Mouse (Mus musculus) liver, embryonic 11.5 days (tissue): ENCODE results near the gene Pln. TPM values are rescaled to one million over a fixed set of nuclear protein-coding genes. Genes with fewer than 3 reads are reported as not detected.

Experiments used
- ATAC-seq: fragments of 200-750 bp; cut with Nextera tagmentation; replicated peaks from 2 replicates; pipeline ENCODE4 v1.8.0; 2017; ENCODE audit warnings: moderate number of reproducible peaks, mild to moderate bottlenecking, moderate TSS enrichment, moderate library complexity; ENCODE audit not compliant: low FRiP score
- DNase-seq: peaks from one replicate; pipeline ENCODE4 v3.0.0-alpha.2; 2017; ENCODE audit warnings: low spot score
- H3K27ac ChIP-seq: fragments of 300-500 bp; sonication (generic); 2 replicates; pipeline ENCODE4 v1.5.1; 2014; ENCODE audit warnings: mild to moderate bottlenecking, low read depth, low read length, control low read depth
- H3K27me3 ChIP-seq: fragments of 300-500 bp; sonication (generic); replicated peaks from 2 replicates; pipeline ENCODE4 v1.6.1; 2014; ENCODE audit warnings: low read length, mixed read lengths; ENCODE audit not compliant: control insufficient read depth, insufficient read depth
- H3K36me3 ChIP-seq: fragments of 300-500 bp; sonication (generic); 2 replicates; pipeline ENCODE4 v1.6.1; 2014; ENCODE audit warnings: mild to moderate bottlenecking, low read length, moderate library complexity, mixed read lengths; ENCODE audit not compliant: control insufficient read depth, insufficient read depth
- H3K4me1 ChIP-seq: fragments of 300-500 bp; sonication (generic); replicated peaks from 2 replicates; pipeline ENCODE4 v1.6.1; 2014; ENCODE audit warnings: low read length, mixed read lengths; ENCODE audit not compliant: control insufficient read depth, insufficient read depth
- H3K4me2 ChIP-seq: fragments of 300-500 bp; sonication (generic); 2 replicates; pipeline ENCODE4 v1.6.1; 2014; ENCODE audit warnings: mild to moderate bottlenecking, control low read depth, moderate library complexity
- H3K4me3 ChIP-seq: fragments of 300-500 bp; sonication (generic); 2 replicates; pipeline ENCODE4 v1.5.1; 2014; ENCODE audit warnings: low read depth, low read length, control low read depth
- H3K9ac ChIP-seq: fragments of 300-500 bp; sonication (generic); 2 replicates; pipeline ENCODE4 v1.6.1; 2014; ENCODE audit warnings: low read depth, low read length, control low read depth
- H3K9me3 ChIP-seq: fragments of 300-500 bp; sonication (generic); 2 replicates; pipeline ENCODE4 v1.6.1; 2016; ENCODE audit warnings: low read length, inconsistent platforms, mixed read lengths; ENCODE audit not compliant: control insufficient read depth
- WGBS: fragments of 180-500 bp; shearing (Covaris S2); extraction: QIAGEN DNeasy Blood & Tissue Kit; methylation state at CpG from one replicate; pipeline ENCODE4 v1.1.7; 2014; 5-methylcytosine and 5-hydroxymethylcytosine counted together
- polyA plus RNA-seq: library from polyadenylated mRNA; unstranded; fragments of >200 nt; fragmentation: Nextera tagmentation; extraction: Ambion mirVana; gene quantifications from 2 replicates; pipeline ENCODE4 v1.2.1, GENCODE M21; 2014

The Pln gene
- polyA plus RNA-seq, 1 experiment from 2014 or later = 2.5 TPM

DNA sequence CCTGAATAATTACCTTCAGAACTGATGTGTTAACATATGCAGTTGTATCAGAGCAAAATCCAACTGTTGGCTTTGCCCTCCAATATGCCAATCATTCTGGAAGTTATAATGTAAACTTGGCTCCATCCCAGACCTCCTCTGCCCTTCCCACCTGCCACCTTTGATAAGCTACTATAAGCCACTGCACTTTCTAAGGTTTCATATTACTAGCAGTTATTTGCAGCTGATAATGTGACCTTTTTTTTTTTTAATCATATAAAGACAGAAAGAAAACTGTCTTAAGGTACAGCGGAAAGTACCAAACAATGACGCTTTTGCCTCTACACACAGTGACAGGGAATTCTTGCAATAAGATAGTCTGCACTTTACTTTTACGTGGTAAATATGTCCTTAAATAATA is 1.5 kb upstream of the Pln start:
- Histone ChIP-seq H3K9me3 (no peaks in the 10 kb centered on the region), H3K36me3 (no peaks in the 10 kb centered on the region), H3K27ac (no peak overlapping the region), H3K9ac (no peak overlapping the region), H3K4me3 (no peak overlapping the region), H3K27me3 (no peaks in the 10 kb centered on the region), H3K4me2 (no peak overlapping the region), H3K4me1 (peaks cover 12% of the 10 kb centered on the region)
- 71% methylated on average over 3 of the region's 3 CpGs for WGBS
- ATAC-seq (peak; percentile 64; the same call in 1 of the 2 replicates), DNase-seq (no peak)

DNA sequence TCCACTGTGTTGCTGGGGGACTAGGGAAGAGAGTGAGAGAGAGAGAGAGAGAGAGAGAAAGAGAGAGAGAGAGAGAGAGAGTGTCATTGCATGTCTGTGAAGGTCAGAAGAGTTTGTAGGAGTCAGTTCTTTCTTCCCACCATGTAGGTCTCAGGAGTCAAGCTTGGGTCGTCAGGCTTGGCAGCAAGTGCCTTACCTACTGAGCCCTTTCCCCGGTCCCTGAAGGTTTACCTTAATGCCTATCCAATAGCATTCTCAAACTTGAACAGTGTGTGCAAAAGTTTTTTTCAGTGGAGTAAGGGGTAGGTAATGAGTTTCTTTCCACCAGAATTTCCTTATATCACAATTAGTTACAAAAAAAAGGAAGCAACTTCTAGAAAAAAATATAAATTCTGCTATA is 1.6 kb downstream of the Pln start:
- Histone ChIP-seq H3K27me3 (no peaks in the 10 kb centered on the region), H3K4me2 (no peak overlapping the region), H3K4me1 (peaks cover 5% of the 10 kb centered on the region), H3K9me3 (no peaks in the 10 kb centered on the region), H3K36me3 (no peaks in the 10 kb centered on the region), H3K27ac (no peak overlapping the region), H3K9ac (no peak overlapping the region), H3K4me3 (no peak overlapping the region)
- ATAC-seq (no peak), DNase-seq (no peak)
- 69% methylated on average over 2 of the region's 2 CpGs for whole genome bisulfite sequencing

- Histone ChIP-seq H3K4me1 (no peaks in the 10 kb centered on the region), H3K27me3 (no peaks in the 10 kb centered on the region), H3K9ac (no peak overlapping the region), H3K27ac (no peak overlapping the region), H3K4me3 (no peak overlapping the region), H3K4me2 (no peak overlapping the region), H3K36me3 (no peaks in the 10 kb centered on the region), H3K9me3 (no peaks in the 10 kb centered on the region)
- ATAC-seq (peak; percentile 68; the same call in 1 of the 2 replicates), DNase-seq (no peak)
- WGBS = 73% methylated on average over 7 of the region's 7 CpGs
Observed at GRCm38 (mm10) chr10:53341288-53341965, 4.0 kb downstream of the Pln start.

- H3K9ac ChIP-seq = no peak overlapping the region
- H3K4me1 ChIP-seq = no peaks in the 10 kb centered on the region
- H3K4me3 ChIP-seq = no peak overlapping the region
- WGBS = 76% methylated on average over 9 of the region's 9 CpGs
- no peaks in the 10 kb centered on the region for H3K9me3 ChIP-seq
- no peaks in the 10 kb centered on the region for H3K36me3 ChIP-seq
- H3K27me3 ChIP-seq = no peaks in the 10 kb centered on the region
- H3K27ac ChIP-seq = no peak overlapping the region
- no peak overlapping the region for H3K4me2 ChIP-seq
- DNase-seq = no peak
- ATAC-seq = peak; percentile 60; the same call in 1 of the 2 replicates
Observed at GRCm38 (mm10) chr10:53342166-53342728, 4.8 kb downstream of the Pln start.

DNA sequence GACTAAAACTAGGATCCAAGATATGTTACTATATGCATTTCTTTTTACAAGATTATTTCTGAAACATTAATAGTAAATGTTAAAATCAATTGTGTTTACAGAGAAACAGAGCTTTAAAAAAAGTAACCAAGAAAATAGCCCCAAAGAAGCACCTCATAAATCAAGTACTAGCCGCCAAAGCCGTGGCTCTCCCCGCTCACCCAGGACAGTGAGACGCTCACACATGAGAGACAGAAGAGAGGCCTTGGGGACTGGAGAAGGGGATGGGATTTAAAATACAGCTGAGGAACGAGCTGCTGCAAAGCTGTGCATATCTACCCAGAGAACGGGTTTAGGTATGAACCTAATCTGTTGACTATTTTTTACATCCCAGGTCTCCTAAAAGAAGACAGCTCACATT is 5.9 kb downstream of the Pln start:
- ATAC-seq = no peak
- Histone ChIP-seq H3K9me3 (no peaks in the 10 kb centered on the region), H3K4me3 (no peak overlapping the region), H3K27ac (no peak overlapping the region), H3K4me1 (no peaks in the 10 kb centered on the region), H3K36me3 (no peaks in the 10 kb centered on the region), H3K4me2 (no peak overlapping the region), H3K9ac (no peak overlapping the region), H3K27me3 (no peaks in the 10 kb centered on the region)
- 64% methylated on average over 6 of the region's 6 CpGs for WGBS
- no peak for DNase-seq

DNA sequence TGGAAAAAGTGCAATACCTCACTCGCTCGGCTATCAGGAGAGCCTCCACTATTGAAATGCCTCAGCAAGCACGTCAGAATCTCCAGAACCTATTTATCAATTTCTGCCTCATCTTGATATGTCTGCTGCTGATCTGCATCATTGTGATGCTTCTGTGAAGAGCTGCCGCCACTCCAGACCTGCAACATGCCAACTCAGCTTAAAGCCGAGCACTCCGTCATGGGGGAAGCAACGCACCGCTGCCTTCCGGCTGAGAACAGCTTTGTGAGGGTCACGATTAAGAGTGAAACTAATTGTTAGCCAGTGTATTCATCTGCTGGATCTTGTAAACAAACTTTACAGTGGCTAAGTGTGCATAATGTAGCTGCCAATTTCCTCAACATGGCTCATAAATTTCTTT is 6.4 kb downstream of the Pln start:
- no peak overlapping the region for H3K4me3 ChIP-seq
- H3K27me3 ChIP-seq = no peaks in the 10 kb centered on the region
- WGBS = 81% methylated on average over 10 of the region's 10 CpGs
- DNase-seq (no peak), ATAC-seq (no peak)
- H3K9ac ChIP-seq = no peak overlapping the region
- no peaks in the 10 kb centered on the region for H3K9me3 ChIP-seq
- H3K4me1 ChIP-seq = no peaks in the 10 kb centered on the region
- H3K27ac ChIP-seq = no peak overlapping the region
- H3K4me2 ChIP-seq = no peak overlapping the region
- no peaks in the 10 kb centered on the region for H3K36me3 ChIP-seq

DNA sequence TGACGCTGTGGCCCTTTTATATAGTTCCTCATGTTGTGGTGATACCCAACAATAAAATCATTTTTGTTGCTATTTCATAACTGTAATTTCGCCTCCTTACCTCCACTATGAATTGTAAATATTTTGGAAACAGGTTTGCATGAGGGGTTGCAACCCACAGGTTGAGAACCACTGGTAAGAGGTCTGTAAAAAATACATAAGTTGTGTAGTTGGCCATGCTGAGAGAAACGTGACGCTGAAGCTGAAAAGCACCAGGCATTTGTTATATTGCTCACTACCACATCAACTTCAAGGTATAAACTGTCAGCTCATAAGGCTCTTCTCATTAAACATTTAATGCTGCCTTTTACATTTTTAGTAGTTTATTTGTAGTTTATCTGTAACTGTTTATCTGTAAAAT is 8.0 kb downstream of the Pln start:
- Histone ChIP-seq H3K27ac (no peak overlapping the region), H3K27me3 (no peaks in the 10 kb centered on the region), H3K4me2 (no peak overlapping the region), H3K9ac (no peak overlapping the region), H3K9me3 (no peaks in the 10 kb centered on the region), H3K4me1 (no peaks in the 10 kb centered on the region), H3K4me3 (no peak overlapping the region), H3K36me3 (no peaks in the 10 kb centered on the region)
- ATAC-seq = no peak
- no peak for DNase-seq
- 83% methylated on average over 4 of the region's 4 CpGs for WGBS

DNA sequence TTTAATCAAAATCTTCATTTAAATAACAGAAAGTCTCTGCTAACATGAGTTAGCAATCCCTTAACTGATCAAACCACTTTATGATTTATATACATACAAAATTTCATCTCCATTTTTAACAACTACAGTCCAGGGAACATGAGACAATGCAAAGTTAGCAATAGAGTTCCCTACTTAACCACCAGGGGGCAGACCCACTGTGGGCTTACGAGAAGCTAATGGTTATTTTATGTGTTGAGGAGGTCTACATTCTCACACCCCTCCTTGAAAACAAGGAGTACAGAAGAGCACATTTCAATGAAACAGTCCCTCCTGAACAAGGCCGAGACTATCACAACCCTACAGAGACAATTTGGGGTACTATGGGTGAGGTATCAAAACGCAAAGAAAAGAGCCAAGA is 9.0 kb downstream of the Pln start:
- Histone ChIP-seq H3K4me2 (no peak overlapping the region), H3K27me3 (no peaks in the 10 kb centered on the region), H3K4me3 (no peak overlapping the region), H3K9me3 (no peaks in the 10 kb centered on the region), H3K9ac (no peak overlapping the region), H3K27ac (no peak overlapping the region), H3K4me1 (no peaks in the 10 kb centered on the region), H3K36me3 (no peaks in the 10 kb centered on the region)
- 56% methylated on average over 3 of the region's 3 CpGs for WGBS
- DNase-seq = no peak
- ATAC-seq = no peak

GRCm38 (mm10) chr10:53346916-53347315 is 9.4 kb downstream of the Pln start:
- no peak overlapping the region for H3K4me2 ChIP-seq
- no peak overlapping the region for H3K4me3 ChIP-seq
- no peaks in the 10 kb centered on the region for H3K4me1 ChIP-seq
- H3K9me3 ChIP-seq = no peaks in the 10 kb centered on the region
- no peaks in the 10 kb centered on the region for H3K36me3 ChIP-seq
- 91% methylated on average over 5 of the region's 5 CpGs for WGBS
- no peaks in the 10 kb centered on the region for H3K27me3 ChIP-seq
- ATAC-seq (no peak), DNase-seq (no peak)
- H3K9ac ChIP-seq = no peak overlapping the region
- no peak overlapping the region for H3K27ac ChIP-seq
